Mouse (Mus musculus): ENCODE data around the gene Abca1. TPM values are rescaled to one million over a fixed set of nuclear protein-coding genes. Genes with fewer than 3 reads are reported as not detected.

Gene Abca1
- polyA plus RNA-seq, 1 experiment from 2014 or later = 16.4 TPM

DNA sequence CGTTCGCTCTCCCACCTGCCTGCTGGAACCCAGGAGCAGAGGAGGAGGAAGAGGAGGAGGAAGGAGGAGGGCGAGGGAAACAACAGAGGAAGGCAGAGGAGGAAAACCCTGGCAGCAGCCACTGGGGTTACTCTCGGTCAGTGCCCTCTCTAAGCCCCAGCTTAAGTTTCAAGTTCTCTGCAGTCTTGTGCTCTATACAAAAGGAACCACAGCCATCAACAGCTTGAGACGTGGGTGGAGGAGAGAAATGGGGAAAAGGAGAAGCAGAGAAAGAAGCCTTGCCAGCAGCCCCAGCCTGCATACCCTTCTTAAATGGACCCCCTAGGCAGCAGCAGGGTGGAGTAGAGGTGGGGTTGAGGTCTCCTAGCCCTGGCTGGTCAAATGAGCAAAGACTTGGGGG, 43.8 kb downstream of the Abca1 start:
- Histone ChIP-seq H3K27me3 (replicated peaks; ENCODE audit: control insufficient read depth, insufficient read depth, low read length) (no peaks in the 10 kb centered on the region), H3K4me2 (ENCODE audit: low read depth, low read length) (no peak overlapping the region), H3K27ac (replicated peaks; ENCODE audit: low read depth, low read length) (0 out of 2 replicates have a peak overlapping the region, but pooled peaks have one; percentile 33), H3K4me1 (ENCODE audit: control insufficient read depth, insufficient read depth, low read length) (peaks cover 19% of the 10 kb centered on the region), H3K9me3 (ENCODE audit: control insufficient read depth, low read length) (no peaks in the 10 kb centered on the region), H3K36me3 (ENCODE audit: control insufficient read depth, insufficient read depth, low read length) (peaks cover 10% of the 10 kb centered on the region; the same call in 1 of the 2 replicates), H3K9ac (ENCODE audit: low read depth, low read length) (no peak overlapping the region), H3K4me3 (ENCODE audit: low read depth, low read length) (no peak overlapping the region)
- ATAC-seq (ENCODE audit: low read depth) (peak; percentile 85), DNase-seq (ENCODE audit: low spot score) (peak; percentile 69)
- 15% methylated on average over 3 of the region's 5 CpGs for WGBS

GRCm38 (mm10) chr4:53115410-53115809, 44.3 kb downstream of the Abca1 start:
- ATAC-seq (ENCODE audit: low read depth) = no peak
- 43% methylated on average over 4 of the region's 4 CpGs for WGBS

GRCm38 (mm10) chr4:53111919-53112355, 47.8 kb downstream of the Abca1 start:
- DNase-seq (ENCODE audit: low spot score) = peak; percentile 44
- Histone ChIP-seq H3K9me3 (ENCODE audit: control insufficient read depth, low read length) (no peaks in the 10 kb centered on the region), H3K27me3 (replicated peaks; ENCODE audit: control insufficient read depth, insufficient read depth, low read length) (no peaks in the 10 kb centered on the region), H3K36me3 (ENCODE audit: control insufficient read depth, insufficient read depth, low read length) (peaks cover 10% of the 10 kb centered on the region; the same call in 1 of the 2 replicates), H3K9ac (ENCODE audit: low read depth, low read length) (no peak overlapping the region), H3K4me1 (ENCODE audit: control insufficient read depth, insufficient read depth, low read length) (peaks cover 38% of the 10 kb centered on the region), H3K4me3 (ENCODE audit: low read depth, low read length) (no peak overlapping the region), H3K27ac (replicated peaks; ENCODE audit: low read depth, low read length) (no peak overlapping the region), H3K4me2 (ENCODE audit: low read depth, low read length) (no peak overlapping the region)
- 61% methylated on average over 4 of the region's 4 CpGs for WGBS
- ATAC-seq (ENCODE audit: low read depth) = no peak

More at GRCm38 (mm10) chr4:53115410-53115809, 44.3 kb downstream of the Abca1 start:
- Histone ChIP-seq H3K4me1 (ENCODE audit: control insufficient read depth, insufficient read depth, low read length) (peaks cover 19% of the 10 kb centered on the region), H3K9me3 (ENCODE audit: control insufficient read depth, low read length) (no peaks in the 10 kb centered on the region), H3K4me3 (ENCODE audit: low read depth, low read length) (no peak overlapping the region), H3K36me3 (ENCODE audit: control insufficient read depth, insufficient read depth, low read length) (peaks cover 10% of the 10 kb centered on the region; the same call in 1 of the 2 replicates), H3K9ac (ENCODE audit: low read depth, low read length) (no peak overlapping the region), H3K27me3 (replicated peaks; ENCODE audit: control insufficient read depth, insufficient read depth, low read length) (no peaks in the 10 kb centered on the region), H3K4me2 (ENCODE audit: low read depth, low read length) (no peak overlapping the region), H3K27ac (replicated peaks; ENCODE audit: low read depth, low read length) (no peak overlapping the region; the same call in 1 of the 2 replicates)
- DNase-seq (ENCODE audit: low spot score) = no peak

DNA sequence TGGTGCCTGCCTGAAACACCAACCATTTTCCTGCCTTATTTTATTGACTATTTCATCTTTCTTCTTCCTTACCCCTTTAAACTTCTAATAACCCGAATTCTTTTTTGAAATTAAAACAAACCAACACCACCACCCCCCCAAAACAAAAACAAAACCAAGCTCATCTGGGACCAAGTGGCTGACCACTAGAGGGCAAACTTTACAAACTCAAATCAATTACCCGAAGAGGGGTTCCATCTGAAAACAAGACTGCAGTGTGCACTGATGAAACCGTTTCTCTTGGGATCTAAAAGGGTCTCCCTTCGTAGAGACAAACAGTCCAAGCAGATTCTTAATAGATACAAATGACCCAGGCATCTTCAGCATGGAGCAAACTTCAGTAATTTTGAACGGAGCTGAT, 49.3 kb downstream of the Abca1 start:
- no peaks in the 10 kb centered on the region for H3K9me3 ChIP-seq (ENCODE audit: control insufficient read depth, low read length)
- H3K4me1 ChIP-seq (ENCODE audit: control insufficient read depth, insufficient read depth, low read length) = peaks cover 37% of the 10 kb centered on the region
- DNase-seq (ENCODE audit: low spot score) (peak; percentile 59), ATAC-seq (ENCODE audit: low read depth) (no peak)
- no peaks in the 10 kb centered on the region for H3K27me3 ChIP-seq (replicated peaks; ENCODE audit: control insufficient read depth, insufficient read depth, low read length)
- WGBS = 31% methylated on average over 5 of the region's 5 CpGs
- no peak overlapping the region for H3K4me3 ChIP-seq (ENCODE audit: low read depth, low read length)
- no peak overlapping the region for H3K9ac ChIP-seq (ENCODE audit: low read depth, low read length)
- H3K4me2 ChIP-seq (ENCODE audit: low read depth, low read length) = no peak overlapping the region
- H3K36me3 ChIP-seq (ENCODE audit: control insufficient read depth, insufficient read depth, low read length) = peaks cover 10% of the 10 kb centered on the region; the same call in 1 of the 2 replicates
- no peak overlapping the region for H3K27ac ChIP-seq (replicated peaks; ENCODE audit: low read depth, low read length)

DNA sequence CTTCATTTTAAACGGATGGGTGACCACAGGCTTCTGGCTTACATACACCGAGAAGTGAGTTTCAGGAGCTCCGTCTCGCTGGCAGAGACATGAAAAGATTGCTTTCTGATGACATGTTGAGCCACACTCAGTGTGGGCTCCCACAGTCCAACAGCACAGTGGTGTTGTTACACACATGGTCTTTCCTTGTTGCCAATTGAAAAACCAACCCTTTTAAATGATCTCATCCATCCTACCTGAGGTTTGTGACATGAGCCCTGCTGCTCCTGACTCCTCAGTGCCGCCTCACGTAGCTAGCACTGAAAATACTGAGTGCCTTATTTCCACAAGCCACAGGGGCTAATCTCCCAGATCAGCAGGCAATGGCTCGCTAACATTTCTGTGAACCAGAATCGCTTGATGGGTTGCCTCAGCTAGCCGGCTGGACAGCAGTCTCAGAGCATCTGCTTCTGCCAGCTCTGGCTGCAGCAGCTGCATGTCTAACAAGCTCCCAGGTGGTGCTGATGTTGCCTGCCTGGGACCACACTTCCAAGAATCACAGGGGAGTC, 50.2 kb downstream of the Abca1 start:
- H3K27ac ChIP-seq (replicated peaks; ENCODE audit: low read depth, low read length) = no peak overlapping the region; the same call in 1 of the 2 replicates
- 58% methylated on average over 9 of the region's 9 CpGs for WGBS
- peaks cover 32% of the 10 kb centered on the region for H3K4me1 ChIP-seq (ENCODE audit: control insufficient read depth, insufficient read depth, low read length)
- ATAC-seq (ENCODE audit: low read depth) (no peak), DNase-seq (ENCODE audit: low spot score) (no peak)
- no peak overlapping the region for H3K9ac ChIP-seq (ENCODE audit: low read depth, low read length)
- no peaks in the 10 kb centered on the region for H3K9me3 ChIP-seq (ENCODE audit: control insufficient read depth, low read length)
- H3K4me3 ChIP-seq (ENCODE audit: low read depth, low read length) = no peak overlapping the region
- H3K4me2 ChIP-seq (ENCODE audit: low read depth, low read length) = no peak overlapping the region
- peaks cover 10% of the 10 kb centered on the region; the same call in 1 of the 2 replicates for H3K36me3 ChIP-seq (ENCODE audit: control insufficient read depth, insufficient read depth, low read length)
- H3K27me3 ChIP-seq (replicated peaks; ENCODE audit: control insufficient read depth, insufficient read depth, low read length) = no peaks in the 10 kb centered on the region

DNA sequence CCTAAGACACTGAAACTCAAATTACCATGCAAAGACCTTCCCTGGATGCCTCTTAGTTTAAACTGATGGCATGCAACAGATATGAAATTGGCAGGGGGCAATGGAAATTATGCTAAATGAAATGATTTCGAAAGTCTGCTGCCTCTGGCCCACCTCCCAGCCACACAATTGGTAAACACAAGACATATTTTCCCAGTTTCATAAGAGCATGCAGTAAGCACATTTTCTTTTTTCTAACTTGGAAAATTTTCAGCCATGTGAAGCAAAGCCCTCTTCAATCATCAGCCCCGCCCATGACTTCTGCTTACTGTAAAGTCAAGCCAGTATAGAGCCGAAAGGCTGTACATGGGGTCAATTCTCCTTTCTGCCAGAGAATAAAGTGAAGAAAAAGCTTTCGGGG, 51.5 kb downstream of the Abca1 start:
- H3K4me2 ChIP-seq (ENCODE audit: low read depth, low read length) = no peak overlapping the region
- ATAC-seq (ENCODE audit: low read depth) = peak; percentile 34; the same call in 1 of the 2 replicates
- 47% methylated on average over 4 of the region's 4 CpGs for WGBS
- no peak overlapping the region for H3K9ac ChIP-seq (ENCODE audit: low read depth, low read length)
- peaks cover 3% of the 10 kb centered on the region; the same call in 1 of the 2 replicates for H3K36me3 ChIP-seq (ENCODE audit: control insufficient read depth, insufficient read depth, low read length)
- peak; percentile 88 for DNase-seq (ENCODE audit: low spot score)
- no peaks in the 10 kb centered on the region for H3K9me3 ChIP-seq (ENCODE audit: control insufficient read depth, low read length)
- H3K4me1 ChIP-seq (ENCODE audit: control insufficient read depth, insufficient read depth, low read length) = peaks cover 32% of the 10 kb centered on the region
- no peak overlapping the region for H3K4me3 ChIP-seq (ENCODE audit: low read depth, low read length)
- H3K27me3 ChIP-seq (replicated peaks; ENCODE audit: control insufficient read depth, insufficient read depth, low read length) = no peaks in the 10 kb centered on the region
- H3K27ac ChIP-seq (replicated peaks; ENCODE audit: low read depth, low read length) = peak overlapping the region; percentile 68

DNA sequence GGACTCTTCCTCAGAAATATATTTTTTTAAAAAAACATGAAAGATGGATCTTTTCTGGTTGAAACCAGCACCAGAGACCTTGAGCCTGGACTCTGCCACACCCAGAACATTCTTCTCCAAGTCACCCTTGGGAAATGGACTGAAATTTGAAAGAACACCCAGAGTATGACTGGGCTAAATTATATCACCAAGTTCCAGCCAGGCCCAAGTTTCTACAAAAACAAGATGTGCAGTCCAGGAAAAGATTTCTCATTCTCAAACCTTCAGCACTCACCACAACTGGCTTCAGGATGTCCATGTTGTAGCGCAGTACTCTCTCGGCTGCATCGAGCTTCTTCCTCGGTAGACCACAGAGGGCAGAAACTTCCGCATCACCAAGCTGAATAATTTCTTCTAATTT, 53.0 kb downstream of the Abca1 start:
- WGBS = 89% methylated on average over 5 of the region's 5 CpGs
- Histone ChIP-seq H3K4me3 (ENCODE audit: low read depth, low read length) (no peak overlapping the region), H3K27ac (replicated peaks; ENCODE audit: low read depth, low read length) (peak overlapping the region; percentile 55; the same call in 1 of the 2 replicates), H3K4me1 (ENCODE audit: control insufficient read depth, insufficient read depth, low read length) (peaks cover 28% of the 10 kb centered on the region), H3K9ac (ENCODE audit: low read depth, low read length) (no peak overlapping the region), H3K9me3 (ENCODE audit: control insufficient read depth, low read length) (no peaks in the 10 kb centered on the region), H3K36me3 (ENCODE audit: control insufficient read depth, insufficient read depth, low read length) (no peaks in the 10 kb centered on the region), H3K4me2 (ENCODE audit: low read depth, low read length) (no peak overlapping the region), H3K27me3 (replicated peaks; ENCODE audit: control insufficient read depth, insufficient read depth, low read length) (no peaks in the 10 kb centered on the region)
- ATAC-seq (ENCODE audit: low read depth) = no peak
- no peak for DNase-seq (ENCODE audit: low spot score)

- Histone ChIP-seq H3K4me3 (ENCODE audit: low read depth, low read length) (no peak overlapping the region), H3K27ac (replicated peaks; ENCODE audit: low read depth, low read length) (no peak overlapping the region), H3K9ac (ENCODE audit: low read depth, low read length) (no peak overlapping the region), H3K36me3 (ENCODE audit: control insufficient read depth, insufficient read depth, low read length) (no peaks in the 10 kb centered on the region), H3K4me2 (ENCODE audit: low read depth, low read length) (no peak overlapping the region), H3K9me3 (ENCODE audit: control insufficient read depth, low read length) (no peaks in the 10 kb centered on the region), H3K27me3 (replicated peaks; ENCODE audit: control insufficient read depth, insufficient read depth, low read length) (no peaks in the 10 kb centered on the region), H3K4me1 (ENCODE audit: control insufficient read depth, insufficient read depth, low read length) (peaks cover 28% of the 10 kb centered on the region)
- no peak for ATAC-seq (ENCODE audit: low read depth)
- 28% methylated on average over 3 of the region's 3 CpGs for WGBS
- DNase-seq (ENCODE audit: low spot score) = peak; percentile 55
These were observed 53.6 kb downstream of the Abca1 start for GRCm38 (mm10) chr4:53106071-53106470.

GRCm38 (mm10) chr4:53104634-53105033, 55.1 kb downstream of the Abca1 start:
- ATAC-seq (ENCODE audit: low read depth) = no peak
- Histone ChIP-seq H3K9ac (ENCODE audit: low read depth, low read length) (no peak overlapping the region), H3K9me3 (ENCODE audit: control insufficient read depth, low read length) (no peaks in the 10 kb centered on the region), H3K4me1 (ENCODE audit: control insufficient read depth, insufficient read depth, low read length) (peaks cover 27% of the 10 kb centered on the region), H3K4me3 (ENCODE audit: low read depth, low read length) (no peak overlapping the region), H3K36me3 (ENCODE audit: control insufficient read depth, insufficient read depth, low read length) (no peaks in the 10 kb centered on the region), H3K4me2 (ENCODE audit: low read depth, low read length) (no peak overlapping the region), H3K27me3 (replicated peaks; ENCODE audit: control insufficient read depth, insufficient read depth, low read length) (no peaks in the 10 kb centered on the region), H3K27ac (replicated peaks; ENCODE audit: low read depth, low read length) (no peak overlapping the region)
- no peak for DNase-seq (ENCODE audit: low spot score)
- 84% methylated on average over 3 of the region's 3 CpGs for WGBS

Data from embryonic facial prominence, embryonic 14.5 days (tissue).